Mouse (Mus musculus) T-cell, adult 2 months (primary cell): Measurements from ENCODE around the gene Esf1.
"Not testable (repeated sequence)": the region's sequence is repeated elsewhere in the genome, so short reads cannot be mapped to it uniquely, and the experiment has no call there.

Experiments used
- DNase-seq: peaks from one replicate; pipeline ENCODE4 v3.0.0; 2022; ENCODE audit warnings: low spot score

Gene Esf1

GRCm38 (mm10) chr2:140096034-140096433 lies 74.3 kb downstream of the Esf1 start:
- DNase-seq = no peak

- DNase-seq = no peak
Measured at GRCm38 (mm10) chr2:140093433-140093832, 76.9 kb downstream of the Esf1 start.

DNA sequence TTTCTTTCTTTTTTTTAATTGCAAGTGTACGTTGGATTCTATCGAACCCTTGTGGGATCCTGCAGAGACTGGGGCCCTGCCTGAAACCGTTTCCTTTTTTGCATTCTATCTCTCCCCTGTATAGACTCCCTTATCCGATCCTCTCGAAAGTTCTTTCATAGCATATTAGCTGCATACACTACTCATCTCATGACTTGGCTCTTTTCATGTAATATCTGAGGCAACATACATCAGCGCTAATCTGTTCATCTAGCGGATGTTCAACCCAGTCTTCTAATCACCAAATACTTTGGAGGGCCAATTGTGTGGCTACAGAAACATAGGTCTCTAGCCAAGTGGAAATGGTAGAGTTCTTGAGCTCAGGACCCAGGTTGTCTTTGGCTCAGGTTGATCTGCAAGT lies 86.1 kb downstream of the Esf1 start:
- no peak for DNase-seq

DNA sequence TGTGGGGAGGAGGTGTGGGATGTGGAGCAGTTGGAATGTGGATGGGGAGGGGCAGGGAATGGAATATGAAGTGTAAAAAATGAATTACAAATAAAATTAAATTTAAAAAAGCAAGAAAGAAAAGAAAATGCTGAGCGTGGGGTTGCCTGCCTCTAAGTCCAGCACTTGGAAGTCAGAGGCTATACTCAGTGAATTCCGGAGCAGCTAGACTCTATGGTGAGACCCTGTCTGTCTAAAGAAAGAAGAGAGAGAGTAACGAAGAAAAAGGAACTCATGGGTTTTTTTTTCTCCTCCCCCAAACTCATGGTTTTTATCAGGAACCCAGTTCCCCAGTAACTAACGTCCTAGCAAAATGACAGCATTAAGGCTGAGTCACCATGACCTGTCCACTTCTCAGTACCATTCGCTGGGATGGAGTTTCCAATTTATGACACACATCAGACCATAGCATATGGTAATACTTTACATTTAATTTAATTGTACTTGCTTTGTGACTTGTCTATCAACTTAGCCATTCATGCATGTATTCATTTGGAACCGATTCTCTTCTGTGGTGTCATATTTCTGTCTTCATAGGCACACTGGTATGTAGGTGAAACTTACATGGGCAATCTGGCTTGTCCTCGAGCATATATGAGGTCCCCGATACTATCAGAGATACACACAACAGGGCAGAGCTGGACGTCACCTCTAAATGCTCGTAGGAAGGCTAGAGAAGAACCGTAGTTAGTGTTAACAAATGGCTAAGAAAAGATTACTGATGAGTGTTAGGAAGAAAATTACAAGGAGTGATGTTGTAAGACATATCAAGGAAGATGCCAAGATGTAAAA lies 89.4 kb downstream of the Esf1 start:
- DNase-seq = no peak

GRCm38 (mm10) chr2:140079284-140079683 lies 91.1 kb downstream of the Esf1 start:
- DNase-seq = not testable (repeated sequence)

- DNase-seq = no peak
Measured at GRCm38 (mm10) chr2:140078600-140079280, 91.6 kb downstream of the Esf1 start.

- no peak for DNase-seq
Measured at GRCm38 (mm10) chr2:140077476-140077875, 92.9 kb downstream of the Esf1 start.

- DNase-seq = no peak
Measured at GRCm38 (mm10) chr2:140075150-140075549, 95.2 kb downstream of the Esf1 start.
